Mouse (Mus musculus) ovary, adult 18-20 months (tissue): ENCODE measurements around the gene Gtpbp2.
A peak's percentile ranks its signal among the peaks of the same experiment; 100 is the strongest.

ENCODE experiments used
- DNase-seq: peaks from one replicate; pipeline ENCODE4 v3.0.0; 2022; ENCODE audit warnings: low spot score, mixed read lengths

Gtpbp2 gene

DNA sequence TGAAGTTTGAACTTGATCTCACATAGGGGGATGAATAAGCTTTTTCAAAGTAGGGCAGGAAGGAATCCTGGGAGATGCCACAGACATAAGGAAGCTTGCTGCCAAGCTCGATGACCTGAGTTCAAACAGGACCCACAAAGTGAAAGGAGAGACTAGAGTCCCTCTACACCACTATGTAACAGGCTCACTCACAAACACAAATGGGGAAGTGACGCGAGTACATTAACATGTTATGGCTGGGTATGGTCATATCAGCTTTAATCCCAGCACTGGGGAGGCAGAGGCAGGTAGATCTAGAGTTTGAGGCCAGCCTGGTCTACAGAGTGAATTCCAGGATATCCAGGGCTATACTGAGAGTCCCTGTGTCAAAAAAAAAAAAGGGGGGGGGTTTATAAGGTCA lies 6.5 kb upstream of the Gtpbp2 start:
- DNase-seq = no peak

DNA sequence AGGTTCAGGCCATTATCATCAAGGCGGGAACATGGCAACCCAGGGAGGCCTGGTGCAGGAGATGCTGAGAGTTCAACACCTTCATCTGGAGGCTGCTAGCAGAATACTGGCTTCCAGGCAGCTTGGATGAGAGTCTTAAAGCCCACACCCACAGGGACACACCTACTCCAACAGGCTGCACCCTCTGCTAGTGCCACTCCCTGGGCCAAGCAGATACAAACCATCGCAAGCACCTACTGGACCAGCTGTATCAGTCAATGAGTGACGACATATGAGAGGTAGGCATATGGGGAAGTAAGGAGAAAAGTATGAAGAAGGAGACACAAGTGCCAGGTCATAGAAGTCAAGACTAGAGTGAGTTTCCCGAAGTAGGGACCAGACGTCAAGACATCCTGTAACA lies 4.2 kb upstream of the Gtpbp2 start:
- DNase-seq = no peak

- DNase-seq = no peak
These were observed 3.7 kb upstream of the Gtpbp2 start for GRCm38 (mm10) chr17:46157131-46157530.

GRCm38 (mm10) chr17:46159236-46159635 lies 1.6 kb upstream of the Gtpbp2 start:
- DNase-seq = no peak

- DNase-seq = peak; percentile 89
These were observed 656 bp upstream of the Gtpbp2 start for GRCm38 (mm10) chr17:46160090-46160662.

- DNase-seq = no peak
These were observed 347 bp downstream of the Gtpbp2 start for GRCm38 (mm10) chr17:46161179-46161578.

DNA sequence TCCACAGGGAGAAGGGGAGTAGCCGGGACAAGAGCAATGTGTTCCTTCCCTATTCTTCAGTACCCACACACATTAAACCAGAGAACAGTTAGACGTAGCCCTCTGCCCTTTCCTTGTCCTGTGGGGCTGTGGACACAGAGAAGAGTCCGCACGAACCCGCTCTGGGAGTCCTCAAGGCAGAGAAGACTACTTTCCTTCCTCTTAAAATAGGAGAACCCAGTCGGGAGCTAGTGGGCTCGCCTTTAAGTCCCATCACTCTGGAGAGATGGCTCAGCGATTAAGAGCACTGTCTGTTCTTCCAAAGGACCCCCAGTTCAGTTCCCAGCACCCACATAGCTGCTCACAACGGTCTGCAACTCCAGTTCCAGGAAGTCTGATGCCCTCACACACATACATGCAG lies 878 bp downstream of the Gtpbp2 start:
- no peak for DNase-seq

GRCm38 (mm10) chr17:46162551-46162950 lies 1.7 kb downstream of the Gtpbp2 start:
- no peak for DNase-seq

DNA sequence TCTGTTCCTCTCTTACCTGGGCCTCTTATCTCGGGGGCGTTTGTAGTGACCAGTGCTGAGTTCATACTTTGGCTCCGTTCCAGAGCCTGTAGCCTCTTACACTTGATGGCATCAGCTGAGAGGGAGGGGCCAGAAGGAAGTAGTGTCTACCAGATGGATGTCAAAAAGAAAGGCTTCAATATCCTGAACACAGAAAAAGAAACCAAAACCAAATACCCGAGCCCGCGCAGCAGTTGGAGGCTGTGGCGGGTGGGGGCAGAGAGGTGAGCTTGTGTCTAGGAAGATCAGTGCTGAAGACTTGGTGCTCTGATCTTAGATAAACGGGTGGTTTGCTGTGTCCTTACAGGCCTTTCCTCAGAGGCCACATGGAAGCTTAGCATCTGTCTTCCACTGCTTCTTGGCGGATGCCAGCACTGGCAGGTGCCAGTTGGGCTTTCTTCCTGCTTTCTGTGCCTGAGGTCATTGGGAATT lies 2.2 kb downstream of the Gtpbp2 start:
- DNase-seq = no peak

GRCm38 (mm10) chr17:46164301-46164700 lies 3.5 kb downstream of the Gtpbp2 start:
- DNase-seq = no peak

GRCm38 (mm10) chr17:46164791-46165190 lies 4.0 kb downstream of the Gtpbp2 start:
- DNase-seq = no peak

GRCm38 (mm10) chr17:46165460-46165859 lies 4.6 kb downstream of the Gtpbp2 start:
- no peak for DNase-seq

GRCm38 (mm10) chr17:46166270-46166669 lies 5.4 kb downstream of the Gtpbp2 start:
- no peak for DNase-seq

DNA sequence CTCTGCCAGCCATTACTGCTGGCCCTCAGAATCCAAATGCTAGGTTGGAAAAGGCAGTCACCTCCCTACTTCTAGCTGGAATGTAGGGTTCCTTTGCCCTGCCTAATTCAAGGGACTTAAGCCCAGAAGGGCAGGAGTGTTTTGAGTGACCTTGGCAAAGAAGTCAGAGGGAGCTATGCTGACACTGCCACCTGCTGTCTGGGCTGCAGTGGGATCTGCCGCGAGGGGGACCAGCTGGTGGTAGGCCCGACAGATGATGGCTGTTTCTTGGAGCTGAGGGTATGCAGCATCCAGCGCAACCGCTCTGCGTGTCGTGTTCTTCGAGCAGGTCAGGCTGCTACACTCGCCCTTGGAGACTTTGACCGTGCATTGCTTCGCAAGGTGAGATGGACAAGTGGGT lies 6.2 kb downstream of the Gtpbp2 start:
- no peak for DNase-seq

DNA sequence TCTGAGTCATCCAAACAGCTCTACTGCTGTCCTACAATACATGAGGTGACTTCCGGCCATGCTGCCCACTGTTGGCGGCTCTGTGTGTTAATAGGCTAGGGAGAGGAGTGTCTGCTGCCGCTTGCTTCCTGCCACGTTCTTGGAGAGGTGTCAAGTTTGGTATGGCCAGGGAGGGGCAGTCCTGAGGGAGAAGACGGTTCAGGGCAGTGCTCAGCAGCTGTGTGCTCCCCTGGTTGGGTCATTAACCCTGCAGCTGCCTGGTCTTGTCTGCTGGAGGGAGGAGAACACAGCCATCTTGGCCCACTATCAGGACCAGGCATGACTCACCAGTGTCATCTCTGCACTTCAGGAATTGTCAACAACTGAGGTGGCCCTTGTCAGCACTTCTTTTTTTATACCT lies 7.5 kb downstream of the Gtpbp2 start:
- no peak for DNase-seq

- no peak for DNase-seq
These were observed 7.9 kb downstream of the Gtpbp2 start for GRCm38 (mm10) chr17:46168768-46169167.

DNA sequence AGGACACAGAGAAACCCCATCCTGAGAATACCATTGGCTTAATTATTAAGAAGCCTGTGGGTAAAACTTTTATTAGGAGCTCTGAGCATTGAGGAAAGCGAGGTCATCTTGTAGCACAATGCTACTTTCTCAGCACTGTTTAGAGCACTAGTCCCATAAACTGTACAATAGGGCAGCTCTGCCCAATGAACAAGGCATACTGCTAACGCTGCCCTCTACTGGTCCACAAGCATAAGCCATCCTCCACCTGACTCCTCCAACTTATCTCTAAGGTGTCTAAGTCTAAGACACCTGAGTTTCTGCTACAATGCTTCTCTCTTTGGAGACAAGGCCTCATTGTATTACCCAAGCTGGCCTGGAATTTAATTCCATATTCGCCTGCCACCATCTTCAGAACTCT lies 9.7 kb downstream of the Gtpbp2 start:
- no peak for DNase-seq

DNA sequence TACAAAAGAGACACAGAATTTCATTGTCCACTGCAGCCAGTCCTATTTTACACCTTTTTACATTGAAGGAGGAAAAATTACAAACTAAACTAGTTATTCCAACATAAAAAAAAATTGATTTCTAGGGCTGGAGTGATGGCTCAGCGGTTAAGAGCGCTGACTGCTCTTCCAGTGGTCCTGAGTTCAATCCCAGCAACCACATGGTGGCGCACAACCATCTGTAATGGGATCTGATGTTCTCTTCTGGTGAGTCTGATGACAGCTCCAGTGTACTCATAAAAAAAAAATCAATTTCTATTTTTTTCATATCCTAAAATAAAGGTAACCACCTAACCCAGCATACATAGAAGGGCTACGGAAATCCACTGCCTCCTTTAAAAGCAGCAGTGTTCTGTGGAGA lies 21.4 kb downstream of the Gtpbp2 start:
- no peak for DNase-seq

- DNase-seq = no peak
These were observed 28.0 kb downstream of the Gtpbp2 start for GRCm38 (mm10) chr17:46188829-46189228.

- no peak for DNase-seq
These were observed 40.3 kb downstream of the Gtpbp2 start for GRCm38 (mm10) chr17:46201151-46201550.

DNA sequence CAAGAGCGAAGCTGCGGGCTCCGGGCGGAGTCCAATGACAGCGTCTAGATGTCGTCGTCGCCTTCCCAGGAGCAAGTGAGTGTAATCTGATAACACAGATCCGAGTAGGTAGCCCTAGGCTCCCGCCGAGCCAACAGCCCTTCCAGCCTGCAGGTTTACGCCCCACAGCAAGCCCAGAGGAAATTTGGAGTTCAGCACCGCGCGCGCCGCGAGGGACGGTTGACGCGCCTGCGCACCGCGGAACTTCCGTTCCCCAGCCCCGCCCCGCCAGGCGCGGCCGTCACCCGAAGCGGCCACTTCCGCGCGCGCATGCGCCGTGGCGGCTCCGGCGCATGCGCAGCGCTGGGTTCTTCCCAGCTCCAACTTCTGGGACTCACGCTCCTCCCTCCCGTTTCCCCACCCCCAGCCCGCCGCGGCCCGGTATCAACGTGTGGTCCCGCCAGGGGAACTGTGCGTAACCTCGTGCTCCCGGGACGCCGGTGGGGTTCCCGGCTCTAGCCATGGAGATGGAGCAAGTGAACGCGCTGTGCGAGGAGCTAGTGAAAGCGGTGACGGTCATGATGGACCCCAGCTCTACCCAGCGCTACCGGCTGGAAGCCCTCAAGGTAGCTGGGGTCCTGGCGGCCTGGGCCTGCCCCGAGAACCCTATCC lies 41.7 kb downstream of the Gtpbp2 start, which contains the start of the genes Polh and Xpo5:
TSS of gene Polh (minus strand) at position 225 of the 651 bp plus-strand sequence.
TSS of gene Xpo5 (plus strand) at position 362 of the 651 bp plus-strand sequence.
- DNase-seq = peak; percentile 90

DNA sequence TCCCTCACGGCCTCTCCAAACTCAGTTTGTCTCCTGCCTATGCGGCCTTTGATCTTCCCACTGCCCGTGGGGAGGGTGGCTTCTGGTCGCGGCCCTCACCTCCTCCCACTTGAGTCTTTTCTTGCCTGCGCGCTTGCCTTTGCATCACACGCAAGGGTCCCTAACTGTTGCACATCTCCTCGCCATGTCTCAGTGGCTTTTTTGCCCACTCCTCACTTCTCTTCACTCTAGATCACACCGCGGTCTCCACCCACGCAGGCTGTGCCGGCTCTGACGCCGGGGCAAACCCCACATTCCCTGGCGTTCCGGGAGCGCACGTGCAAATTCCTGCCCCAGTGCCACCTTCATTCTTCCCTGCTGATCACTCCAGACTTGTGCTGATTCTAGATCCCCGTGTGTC lies 42.2 kb downstream of the Gtpbp2 start:
- DNase-seq = no peak

GRCm38 (mm10) chr17:46206676-46207075 lies 45.8 kb downstream of the Gtpbp2 start:
- DNase-seq = no peak

GRCm38 (mm10) chr17:46210550-46210949 lies 49.7 kb downstream of the Gtpbp2 start:
- DNase-seq = no peak
